Mouse (Mus musculus) layer of hippocampus, postnatal 10 days (tissue): ENCODE measurements around the gene Cdh6. TPM values are rescaled to one million over a fixed set of nuclear protein-coding genes. Genes with fewer than 3 reads are reported as not detected.
A peak's percentile ranks its signal among the peaks of the same experiment; 100 is the strongest.

Experiments
- DNase-seq, 2 experiments: peaks; one replicate each; pipeline ENCODE4 v3.0.0; 2021; ENCODE audit warnings: low spot score in 2 of 2
- long read RNA-seq: library from polyadenylated mRNA; stranded (forward); transcript quantifications from one replicate; pipeline ENCODE4 v2.0.0, GENCODE M21; 2023
- total RNA-seq, 2 experiments: library from RNA; stranded (reverse); gene quantifications; 2 replicates each; pipeline ENCODE4 v1.2.3; 2021

The Cdh6 gene
- 10 to 100 TPM; 12.2 to 13.6 TPM for total RNA-seq
- long read RNA-seq, partial matches to known transcripts = 0 of 6 reads
- long read RNA-seq, other reads (novel, unspliced or antisense) = 5 of 6 reads

DNA sequence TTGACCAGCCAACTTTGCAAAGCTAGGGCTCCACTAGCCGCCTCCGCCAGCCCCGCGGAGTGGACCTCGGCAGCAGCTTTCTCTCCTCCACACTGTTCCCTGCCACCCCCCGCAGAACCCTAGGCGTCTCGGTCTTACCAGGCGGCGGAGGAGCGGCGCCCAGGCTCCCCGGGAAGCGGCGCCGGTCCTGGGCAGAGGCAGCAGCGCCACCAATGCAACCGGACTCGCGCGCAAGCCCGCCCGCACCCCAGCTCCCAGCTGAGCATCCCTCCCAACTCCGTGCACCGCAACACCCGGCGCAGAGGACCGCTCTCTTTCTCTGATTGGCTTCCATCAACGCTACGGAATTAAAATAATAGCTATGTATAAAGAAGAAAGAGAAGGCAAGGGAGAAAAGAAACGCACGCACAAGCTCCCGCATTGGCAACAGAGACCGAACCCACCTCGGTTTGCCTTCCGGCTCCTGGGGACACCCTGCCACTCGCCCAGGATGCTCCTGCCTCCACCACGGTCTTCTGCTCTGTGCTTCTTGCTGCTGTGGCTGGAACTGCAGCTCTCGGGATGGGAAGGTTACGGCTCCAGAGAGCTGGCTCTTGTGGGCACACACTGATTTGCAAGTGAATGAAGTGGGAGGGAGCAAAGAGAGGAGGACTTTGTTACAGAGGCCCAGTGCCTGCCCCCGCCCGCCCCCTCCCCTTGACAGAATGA is at the start of gene Cdh6:
Cdh6 (minus strand) TSS at position 605 of the 708 bp plus-strand sequence.
- DNase-seq = peak; percentile 60 to 64

DNA sequence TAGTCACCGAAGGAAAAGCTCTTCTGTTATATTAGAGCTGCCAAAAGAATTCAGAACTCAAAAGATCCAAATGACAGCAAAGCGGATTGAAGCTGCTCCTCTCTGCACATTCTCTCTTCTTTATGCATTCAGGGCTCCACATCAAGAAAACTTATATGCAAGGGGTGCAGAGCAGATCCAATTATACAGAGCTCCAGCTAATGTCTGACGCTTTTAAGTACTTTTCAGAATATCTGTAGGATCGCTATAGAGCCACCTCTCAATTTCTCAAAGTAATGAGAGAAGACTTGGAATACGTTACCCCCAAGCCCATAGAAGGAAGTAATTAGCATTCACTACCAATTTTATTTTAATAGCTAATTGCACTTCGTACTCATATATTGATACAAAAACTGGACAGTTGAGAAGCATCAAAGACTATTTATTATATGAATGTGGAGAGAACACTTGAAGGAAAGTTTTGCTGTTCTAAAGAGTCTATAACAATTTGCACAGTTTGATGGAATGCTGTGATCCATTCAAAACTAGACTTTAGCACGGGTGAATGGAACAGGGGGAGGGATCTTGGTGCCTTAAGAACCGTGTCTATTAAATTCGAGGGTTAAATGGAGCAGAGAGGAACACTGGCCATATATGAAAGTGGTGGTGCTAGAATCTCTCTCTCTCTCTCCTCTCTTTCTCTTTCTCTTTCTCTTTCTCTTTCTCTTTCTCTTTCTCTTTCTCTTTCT is 46.4 kb upstream of the Cdh6 start:
- no peak for DNase-seq

DNA sequence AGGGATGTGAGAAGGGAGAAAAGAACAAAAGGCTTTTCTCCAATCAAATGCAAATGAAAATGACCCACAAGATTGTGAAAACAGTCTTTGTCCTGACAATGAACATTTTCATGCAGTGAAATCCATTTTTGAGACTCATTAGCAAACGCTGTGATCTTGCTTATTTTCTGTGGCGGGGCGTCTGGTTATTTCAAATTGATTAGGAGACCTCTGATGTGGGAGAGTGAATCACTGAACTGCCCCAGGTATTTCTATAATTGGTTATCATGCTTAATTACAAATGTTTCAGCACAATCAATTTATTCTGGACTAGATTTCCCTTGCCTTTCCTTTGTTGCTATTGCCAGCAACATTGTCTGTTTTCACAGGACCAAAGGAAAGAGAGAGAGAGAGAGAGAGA is 44.3 kb upstream of the Cdh6 start:
- no peak for DNase-seq

DNA sequence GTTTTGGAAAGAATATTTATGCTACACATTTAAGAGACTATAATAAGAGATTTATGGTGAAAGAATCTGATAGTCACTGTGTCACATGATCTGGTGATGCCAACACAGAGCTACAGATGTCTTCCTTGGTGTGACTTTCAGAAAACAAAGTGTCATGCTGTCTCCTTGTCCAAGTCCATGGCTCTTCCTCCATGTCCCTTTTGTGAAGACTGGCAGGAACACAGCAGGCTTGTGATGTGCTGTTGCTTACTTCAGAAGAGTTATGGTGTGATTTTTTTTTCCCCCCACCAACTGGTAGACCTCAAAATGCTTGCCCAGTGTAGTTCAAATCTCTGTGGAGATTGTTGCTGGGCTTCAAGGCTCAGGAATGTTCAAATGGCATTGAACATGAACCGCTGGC is 43.7 kb upstream of the Cdh6 start:
- no peak for DNase-seq

DNA sequence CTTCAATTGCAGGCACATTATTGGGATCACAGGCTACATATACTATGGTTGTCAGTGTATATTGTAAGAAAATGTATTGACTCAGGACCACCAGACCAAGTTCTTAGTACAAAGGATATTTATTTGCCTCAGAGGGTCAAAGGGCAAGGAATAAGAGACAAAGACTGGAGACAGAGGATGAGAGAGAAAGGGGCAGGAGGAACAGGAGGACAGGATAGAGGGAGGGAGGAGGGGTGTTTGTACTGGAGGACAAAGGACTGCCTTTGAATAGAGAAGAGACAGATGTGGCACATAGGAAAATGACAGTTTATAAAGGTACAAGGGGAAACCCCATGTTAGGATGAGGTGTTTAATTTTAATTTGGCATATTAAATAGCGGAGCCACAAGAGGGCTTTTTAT is 39.5 kb upstream of the Cdh6 start:
- DNase-seq = no peak

DNA sequence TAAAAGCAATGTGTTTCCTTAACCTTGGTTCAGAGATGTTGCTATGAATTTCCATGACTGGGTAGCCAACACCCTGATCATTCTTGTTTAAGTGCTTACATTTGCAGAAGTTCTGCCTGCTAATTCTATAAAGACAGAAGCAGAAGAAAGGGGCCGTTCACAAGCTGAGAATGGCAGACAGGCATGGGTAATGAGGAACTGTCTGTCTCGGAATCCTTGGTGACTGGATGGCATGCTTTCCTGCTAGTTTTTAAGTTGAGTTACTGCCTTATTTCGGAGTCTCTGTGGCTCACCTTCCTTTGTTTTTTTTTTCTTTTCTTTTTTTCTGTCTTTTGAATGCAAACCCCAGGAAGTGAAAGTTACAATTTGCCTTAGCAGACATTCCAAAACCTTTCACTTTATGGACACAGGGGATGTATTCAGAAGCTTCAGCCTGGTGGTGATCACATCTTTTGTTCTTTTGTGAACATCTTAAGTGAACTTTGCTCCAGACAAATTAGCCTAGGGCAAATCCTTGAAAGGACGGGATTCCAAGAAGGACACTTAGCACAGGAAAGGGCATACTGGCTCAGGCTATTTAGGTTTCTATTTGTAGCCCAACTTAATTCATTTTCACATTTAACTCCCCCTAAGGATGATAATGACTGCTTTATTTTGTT is 38.7 kb upstream of the Cdh6 start:
- DNase-seq = no peak

DNA sequence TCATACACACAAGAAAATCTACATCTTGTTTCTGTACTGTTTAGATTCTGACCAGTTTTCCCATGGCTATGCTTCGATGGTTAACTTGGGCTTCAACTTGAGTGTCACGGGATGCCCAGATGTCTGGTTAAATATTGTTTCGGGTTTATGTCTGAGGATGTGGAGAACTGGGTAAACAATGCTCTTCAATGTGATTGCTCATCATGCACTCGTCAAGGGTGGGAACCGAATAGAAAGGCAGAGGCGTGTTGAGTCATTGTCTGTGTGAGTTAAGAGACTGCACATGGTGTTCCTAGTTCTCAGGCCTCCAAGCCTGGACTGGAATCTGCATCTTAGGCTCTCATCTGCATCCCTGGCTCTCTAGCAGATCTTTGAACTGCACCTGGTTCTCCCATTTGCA is 36.7 kb upstream of the Cdh6 start:
- no peak for DNase-seq

DNA sequence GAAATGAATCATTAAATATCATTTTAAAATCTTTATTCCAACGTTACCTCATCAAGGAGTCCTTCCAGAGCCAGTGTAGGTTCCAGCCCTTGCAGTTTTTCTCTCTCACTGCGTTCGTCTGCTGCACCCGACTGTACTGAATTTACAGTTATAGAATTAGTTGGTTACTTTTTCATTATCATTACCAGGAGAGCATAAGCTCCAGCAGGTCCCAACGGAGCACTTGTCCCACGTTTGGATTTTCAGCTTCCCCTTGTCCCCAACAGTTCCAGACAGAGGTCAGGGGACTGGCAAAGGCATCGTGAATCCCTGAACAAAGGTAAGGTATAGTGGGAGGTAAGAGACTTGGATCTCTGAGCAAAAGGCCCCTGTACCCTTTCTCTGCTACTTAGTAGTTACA is 35.2 kb upstream of the Cdh6 start:
- no peak for DNase-seq

DNA sequence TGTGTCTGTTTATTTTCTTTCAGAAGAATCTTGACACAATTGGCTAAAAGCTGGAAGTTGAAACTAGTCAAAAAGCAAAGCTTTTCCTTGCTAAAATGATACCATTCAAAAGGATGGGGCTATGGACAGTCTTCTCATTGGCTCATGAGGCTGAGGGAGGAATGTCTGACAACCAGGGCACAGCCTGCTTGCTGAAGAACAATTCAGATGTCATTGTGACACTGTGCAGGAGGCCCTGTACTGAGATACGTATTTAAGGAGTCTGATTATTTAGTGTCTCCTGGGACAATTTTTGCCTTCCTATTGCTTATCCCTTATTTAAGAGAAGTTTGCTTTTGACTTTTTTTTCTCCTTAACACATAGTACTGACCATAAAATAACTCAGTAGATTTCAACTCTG is 22.8 kb upstream of the Cdh6 start:
- DNase-seq = no peak

DNA sequence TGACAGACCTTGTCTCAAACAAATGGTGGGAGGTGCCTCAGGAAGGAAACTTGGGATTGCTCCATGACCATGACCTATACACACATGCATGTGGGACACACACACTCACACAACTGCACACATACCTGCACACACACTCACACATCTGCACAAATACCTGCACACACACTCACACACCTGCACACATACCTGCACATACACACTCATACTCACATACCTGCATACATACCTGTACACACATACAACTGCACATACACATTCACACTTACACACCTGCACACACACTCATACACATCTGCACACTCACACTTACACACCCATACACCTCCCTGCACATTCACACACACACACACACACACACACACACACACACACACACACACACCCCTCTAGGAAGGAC is 20.6 kb upstream of the Cdh6 start:
- no peak for DNase-seq

DNA sequence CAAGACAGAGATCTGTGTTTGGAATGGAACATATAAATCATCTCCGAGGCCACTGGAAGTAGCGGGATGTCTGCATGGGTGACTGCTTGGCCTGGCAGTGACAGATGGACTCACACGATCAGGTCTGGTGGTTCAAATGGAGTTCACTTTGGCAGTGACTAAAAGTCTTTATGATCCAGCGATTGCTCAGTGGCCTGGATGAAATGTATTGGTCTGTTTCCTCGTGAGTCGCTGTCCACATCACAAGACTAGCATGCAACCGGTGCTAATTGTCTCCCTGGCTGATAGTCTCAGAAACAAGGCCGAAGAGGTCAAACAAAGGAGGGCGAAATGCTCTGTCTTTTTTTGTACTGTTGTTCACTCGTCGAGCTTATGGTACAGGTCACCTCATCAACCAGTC is 19.6 kb upstream of the Cdh6 start:
- no peak for DNase-seq

DNA sequence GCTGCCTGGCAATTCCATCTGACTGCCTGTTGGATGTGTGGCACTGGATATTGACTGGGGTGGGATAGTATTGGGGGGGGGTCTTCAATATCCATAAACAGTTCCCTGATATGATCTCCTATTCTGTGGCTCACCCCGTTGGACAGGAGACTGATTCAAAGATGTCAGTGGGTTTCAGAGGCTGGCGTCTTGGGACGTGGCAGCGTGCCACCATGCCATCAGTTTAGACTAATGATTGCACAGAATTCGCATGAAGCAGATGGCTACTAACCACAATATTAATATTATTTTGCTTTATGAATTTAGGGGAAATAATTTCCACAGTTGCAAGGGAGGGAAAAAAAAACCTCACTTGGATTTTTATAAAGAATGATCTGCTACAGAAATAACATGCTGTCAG is 10.2 kb upstream of the Cdh6 start:
- DNase-seq = peak in 1 of 2 experiments; percentile 26

DNA sequence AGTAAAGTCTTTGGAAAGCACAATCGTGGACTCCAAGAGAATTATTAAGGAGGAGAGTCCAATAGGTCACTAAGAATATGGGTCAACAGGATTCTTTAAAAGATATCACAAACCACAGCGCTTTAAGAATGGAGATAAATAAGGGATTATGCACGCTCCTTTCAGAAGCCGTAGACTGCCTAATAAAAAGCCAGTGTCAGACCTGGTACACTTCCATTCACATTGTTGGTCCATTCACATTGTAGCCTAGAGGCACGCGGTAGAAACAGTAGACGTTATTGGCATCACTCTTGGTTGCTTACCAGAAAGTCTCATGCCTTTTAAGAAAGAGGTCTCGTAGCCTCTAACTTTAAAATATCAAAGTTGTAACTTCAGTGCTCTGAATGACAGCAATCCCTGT is 8.0 kb upstream of the Cdh6 start:
- DNase-seq = no peak

DNA sequence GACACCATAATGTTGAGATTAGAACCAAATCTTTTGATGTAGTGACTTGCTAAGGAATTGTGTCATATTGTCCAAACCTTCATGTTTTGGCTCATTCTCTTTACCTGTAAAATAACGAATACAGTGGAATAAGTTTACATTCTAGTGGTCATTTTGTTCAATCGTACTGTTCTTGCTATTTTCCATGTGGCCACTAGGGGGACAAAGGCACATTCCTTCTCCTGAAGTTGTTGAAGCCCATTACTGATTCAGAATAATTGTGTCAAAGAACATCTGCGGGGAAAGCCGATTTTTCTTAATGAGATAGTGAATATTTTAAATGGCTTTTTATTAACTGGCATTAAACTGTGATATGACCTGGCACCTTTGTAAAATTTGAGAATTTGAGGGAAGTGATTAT is 7.5 kb upstream of the Cdh6 start:
- peak in 1 of 2 experiments; percentile 25 for DNase-seq

DNA sequence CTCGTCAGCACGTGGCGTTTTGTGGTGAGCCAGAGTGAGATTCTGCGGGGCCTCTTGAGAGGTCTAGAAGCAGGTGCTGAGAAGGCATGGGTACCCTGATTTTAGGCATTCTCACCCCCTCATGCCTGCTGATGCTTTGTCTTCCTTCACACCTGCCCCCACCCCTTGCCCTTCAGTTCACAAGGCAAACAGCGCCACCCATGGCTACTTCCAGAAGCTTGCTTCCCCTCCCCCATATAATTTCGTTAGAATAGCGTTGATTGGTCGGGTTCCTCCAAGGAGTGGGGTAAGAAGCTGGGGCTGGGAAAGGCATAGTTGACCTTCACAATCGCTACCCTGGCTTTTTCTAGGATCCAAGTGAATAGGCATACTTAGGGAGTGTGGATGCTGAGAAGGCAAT is 2.5 kb upstream of the Cdh6 start:
- DNase-seq = peak in 1 of 2 experiments; percentile 12

DNA sequence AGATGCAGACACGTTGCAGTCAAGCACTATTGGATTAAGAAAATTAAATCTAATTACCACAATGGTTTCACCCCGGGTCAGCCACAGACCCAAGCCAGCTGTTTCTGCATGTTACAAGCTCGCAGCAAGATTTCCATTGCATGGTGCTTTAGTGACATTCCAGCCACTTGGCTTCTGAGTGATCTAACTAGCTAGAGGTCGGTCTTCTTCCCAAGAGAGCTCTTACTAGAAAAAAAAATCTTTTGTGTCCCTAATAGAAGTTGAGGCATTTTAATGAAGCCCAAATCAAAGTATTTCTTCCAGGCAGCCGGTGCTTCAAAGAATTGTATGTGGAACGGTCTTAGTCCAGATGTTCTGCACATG is 1.1 kb upstream of the Cdh6 start:
- DNase-seq = no peak

DNA sequence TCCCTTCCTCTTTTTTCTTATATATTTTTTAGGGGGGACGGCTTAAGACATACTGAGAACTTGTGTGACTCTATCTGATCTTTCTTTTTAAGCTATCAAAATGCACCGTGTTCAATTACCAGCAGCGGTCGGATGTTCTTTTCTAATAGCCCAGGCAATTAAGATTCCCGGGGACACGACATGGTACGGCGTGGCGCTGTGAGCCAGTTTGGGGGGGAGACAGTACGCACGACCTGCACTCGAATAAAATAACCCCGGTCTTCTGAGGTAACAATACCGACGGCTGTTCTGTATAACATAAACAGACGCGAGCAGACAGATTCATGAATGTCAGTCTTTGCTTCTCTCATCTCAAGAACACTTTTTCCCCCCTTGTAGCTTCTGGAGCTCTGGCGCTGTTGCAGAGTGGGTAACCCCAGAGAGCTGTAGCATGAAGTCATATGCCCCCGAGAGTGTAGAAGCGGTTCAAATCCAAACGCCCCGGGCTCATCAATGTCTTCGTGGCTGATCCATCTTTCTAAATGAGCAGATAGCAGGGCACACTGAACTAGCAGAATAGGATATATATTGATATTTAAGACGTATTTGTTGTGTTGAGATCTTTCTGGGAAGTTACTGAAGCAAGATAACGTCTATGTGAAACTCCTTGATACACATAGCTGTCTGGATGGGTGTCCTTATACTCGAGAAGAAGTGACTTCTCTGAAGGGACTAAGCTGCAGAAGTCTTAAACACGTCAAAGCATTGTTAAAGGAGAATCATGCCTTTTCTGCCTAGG is 554 bp upstream of the Cdh6 start:
- DNase-seq = peak in 1 of 2 experiments; percentile 14

DNA sequence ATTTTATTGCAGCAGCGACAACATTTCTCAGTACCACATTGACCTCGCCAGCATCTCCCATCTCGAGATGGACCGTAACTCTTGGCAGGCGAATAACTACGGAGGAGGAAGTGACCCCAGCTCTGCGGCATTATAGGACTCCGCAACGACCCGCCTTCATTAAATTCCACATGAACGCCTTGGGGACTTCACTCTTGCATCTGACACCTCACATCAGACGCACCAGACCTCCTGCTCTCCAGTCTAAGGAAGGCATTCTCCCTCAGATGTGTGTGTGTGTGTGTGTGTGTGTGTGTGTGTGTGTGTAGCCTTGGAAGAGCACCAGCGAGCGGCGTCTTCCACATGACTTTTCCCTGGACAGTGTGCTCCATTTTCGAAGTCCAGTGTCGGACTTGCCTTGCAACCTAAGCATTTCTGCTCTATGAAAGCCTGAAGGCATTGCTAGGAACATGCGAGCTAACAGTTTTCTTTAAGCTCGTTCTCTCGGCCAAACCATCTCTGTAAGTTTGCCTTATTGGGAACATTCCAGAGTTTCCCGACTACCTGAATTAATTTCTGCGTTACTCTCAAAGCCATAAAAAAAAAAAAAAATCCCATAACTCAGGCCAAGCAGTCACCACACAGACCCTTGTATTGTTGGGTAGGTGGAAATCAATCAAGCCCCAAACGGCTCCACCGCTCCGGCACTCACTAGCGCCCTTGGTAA is 957 bp downstream of the Cdh6 start:
- DNase-seq = peak in 1 of 2 experiments; percentile 16

DNA sequence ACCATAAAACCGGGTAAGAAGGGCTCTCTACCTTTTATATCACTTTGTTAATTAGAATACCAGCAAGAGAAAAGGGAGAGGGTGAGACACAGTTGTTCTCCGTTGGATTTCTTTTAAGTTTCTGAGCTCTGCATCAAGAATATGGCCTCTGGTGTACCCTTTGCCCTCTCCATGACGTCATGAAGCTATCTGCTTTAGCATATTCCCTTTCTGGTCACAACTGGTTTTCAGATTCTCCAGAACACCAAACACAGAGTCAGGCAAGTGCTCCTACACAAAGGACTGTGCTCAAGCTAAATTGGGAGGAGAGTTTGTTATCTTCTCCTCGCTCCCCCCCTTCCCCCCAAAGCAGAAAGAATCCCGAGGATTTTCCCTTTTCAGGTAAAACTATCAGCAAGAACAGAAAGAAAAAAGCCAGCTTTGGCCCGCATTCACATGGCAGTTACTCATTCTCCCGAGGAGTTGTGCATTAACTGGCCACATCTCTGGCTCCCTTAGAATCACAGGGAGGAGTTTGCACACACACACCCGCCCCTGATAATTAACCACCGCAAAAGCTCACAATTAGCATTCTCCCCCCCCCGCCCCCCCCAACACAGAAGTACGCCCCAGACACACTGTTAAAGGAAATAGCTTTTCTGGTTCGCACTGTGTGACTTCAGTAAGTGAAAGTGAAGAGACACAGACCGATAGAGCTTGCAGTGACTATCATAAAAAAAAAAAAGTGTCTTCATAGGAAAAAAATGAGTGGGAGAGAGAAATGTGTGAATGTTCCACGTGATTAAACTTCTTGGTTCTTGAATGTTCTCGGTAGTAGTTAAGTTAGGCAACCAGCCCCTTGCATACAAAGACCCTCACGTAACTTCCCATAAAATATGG is 1.8 kb downstream of the Cdh6 start:
- no peak for DNase-seq
